Mouse (Mus musculus) forebrain, embryonic 12.5 days (tissue): Measurements from ENCODE around the gene Itgb4. TPM values are rescaled to one million over a fixed set of nuclear protein-coding genes. Genes with fewer than 3 reads are reported as not detected.

Source experiments
- ATAC-seq: fragments of 200-750 bp; cut with Nextera tagmentation; 2 replicates; pipeline ENCODE4 v1.8.0; 2017; ENCODE audit warnings: moderate TSS enrichment; ENCODE audit not compliant: low FRiP score
- H3K27ac ChIP-seq: fragments of 300-500 bp; sonication (generic); 2 replicates; pipeline ENCODE4 v1.5.1; 2016; ENCODE audit warnings: mild to moderate bottlenecking
- H3K27me3 ChIP-seq: fragments of 300-500 bp; sonication (generic); 2 replicates; pipeline ENCODE4 v1.6.1; 2016; ENCODE audit warnings: mild to moderate bottlenecking
- H3K36me3 ChIP-seq: fragments of 300-500 bp; sonication (generic); replicated peaks from 2 replicates; pipeline ENCODE4 v1.6.1; 2016; ENCODE audit warnings: mild to moderate bottlenecking
- H3K4me1 ChIP-seq: fragments of 300-500 bp; sonication (generic); 2 replicates; pipeline ENCODE4 v1.6.1; 2016
- H3K4me2 ChIP-seq: fragments of 300-500 bp; sonication (generic); 2 replicates; pipeline ENCODE4 v1.6.1; 2016; ENCODE audit warnings: mild to moderate bottlenecking, moderate library complexity
- H3K4me3 ChIP-seq: fragments of 300-500 bp; sonication (generic); replicated peaks from 2 replicates; pipeline ENCODE4 v1.5.1; 2016; ENCODE audit warnings: mild to moderate bottlenecking
- H3K9ac ChIP-seq: fragments of 300-500 bp; sonication (generic); 2 replicates; pipeline ENCODE4 v1.6.1; 2016; ENCODE audit warnings: mild to moderate bottlenecking
- H3K9me3 ChIP-seq: fragments of 300-500 bp; sonication (generic); 2 replicates; pipeline ENCODE4 v1.6.1; 2016
- WGBS: fragments of 180-500 bp; shearing (Covaris S2); methylation state at CpG from one replicate; pipeline ENCODE4 v1.1.7; 2016; 5-methylcytosine and 5-hydroxymethylcytosine counted together
- polyA plus RNA-seq: library from polyadenylated mRNA; unstranded; fragments of >200 nt; fragmentation: Nextera tagmentation; extraction: Ambion mirVana; gene quantifications from 2 replicates; pipeline ENCODE4 v1.2.1, GENCODE M21; 2016

Gene Itgb4
- polyA plus RNA-seq, 1 experiment from 2014 or later, result 1.0 TPM

DNA sequence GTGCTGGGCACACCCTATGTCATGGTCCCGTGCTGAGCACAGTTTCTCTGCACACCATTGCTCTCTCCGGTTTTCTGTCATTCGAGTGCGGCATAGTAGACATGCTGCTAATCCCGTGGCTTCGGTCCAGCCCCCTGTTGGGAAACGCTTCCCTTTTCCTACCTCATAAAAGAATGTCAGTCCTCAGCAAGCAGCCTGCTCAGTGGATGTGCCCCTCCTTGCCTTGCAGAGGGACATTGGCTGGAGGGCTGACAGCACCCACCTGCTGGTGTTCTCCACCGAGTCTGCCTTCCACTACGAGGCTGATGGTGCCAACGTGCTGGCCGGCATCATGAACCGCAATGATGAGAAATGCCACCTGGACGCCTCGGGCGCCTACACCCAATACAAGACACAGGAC lies 8.0 kb downstream of the Itgb4 start:
- Histone ChIP-seq H3K36me3 (no peaks in the 10 kb centered on the region), H3K4me3 (no peak overlapping the region), H3K9me3 (no peaks in the 10 kb centered on the region), H3K4me2 (no peak overlapping the region), H3K4me1 (no peaks in the 10 kb centered on the region), H3K9ac (no peak overlapping the region), H3K27me3 (peaks cover 21% of the 10 kb centered on the region), H3K27ac (no peak overlapping the region)
- 93% methylated on average over 15 of the region's 15 CpGs for WGBS
- ATAC-seq, result no peak

DNA sequence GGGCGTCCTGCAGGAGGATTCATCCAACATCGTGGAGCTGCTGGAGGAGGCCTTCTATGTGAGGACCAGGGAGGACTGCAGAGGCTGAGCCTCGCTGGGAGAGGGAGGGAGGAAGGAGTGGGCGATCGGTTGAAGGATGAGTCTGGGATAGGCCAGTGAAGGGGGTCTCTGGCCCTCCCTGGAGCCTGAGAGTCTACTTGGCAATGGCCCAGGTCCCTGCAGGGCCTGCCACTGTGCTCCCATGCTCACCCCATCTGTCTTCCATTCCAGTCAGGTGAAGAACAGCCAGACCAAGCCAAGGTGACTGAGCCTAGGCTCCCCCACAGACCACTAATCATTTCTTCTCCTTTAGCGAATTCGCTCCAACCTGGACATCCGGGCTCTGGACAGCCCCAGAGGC lies 8.8 kb downstream of the Itgb4 start:
- no peak overlapping the region for H3K27ac ChIP-seq
- no peak overlapping the region for H3K9ac ChIP-seq
- H3K9me3 ChIP-seq, result no peaks in the 10 kb centered on the region
- H3K36me3 ChIP-seq, result no peaks in the 10 kb centered on the region
- no peak overlapping the region for H3K4me3 ChIP-seq
- no peak overlapping the region for H3K4me2 ChIP-seq
- WGBS, result 87% methylated on average over 8 of the region's 8 CpGs
- H3K4me1 ChIP-seq, result no peaks in the 10 kb centered on the region
- no peak for ATAC-seq
- H3K27me3 ChIP-seq, result peaks cover 13% of the 10 kb centered on the region; the same call in 1 of the 2 replicates

DNA sequence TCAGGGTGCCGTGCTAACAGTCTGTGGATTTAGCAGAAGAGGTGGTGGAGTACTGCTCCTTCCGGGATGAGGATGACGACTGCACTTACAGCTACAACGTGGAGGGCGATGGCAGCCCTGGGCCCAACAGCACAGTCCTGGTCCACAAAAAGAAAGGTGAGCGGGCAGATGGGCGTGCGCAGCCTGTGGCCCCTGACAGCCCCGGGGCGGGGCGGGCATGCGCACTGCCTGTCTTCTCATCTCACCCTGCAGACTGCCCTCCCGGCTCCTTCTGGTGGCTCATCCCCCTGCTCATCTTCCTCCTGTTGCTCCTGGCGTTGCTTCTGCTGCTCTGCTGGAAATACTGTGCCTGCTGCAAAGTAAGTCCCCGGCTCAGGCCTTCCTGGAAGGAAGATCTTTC lies 15.2 kb downstream of the Itgb4 start:
- ATAC-seq, result no peak
- Histone ChIP-seq H3K9me3 (no peaks in the 10 kb centered on the region), H3K27ac (no peak overlapping the region), H3K4me1 (no peaks in the 10 kb centered on the region), H3K4me3 (no peak overlapping the region; the same call in 1 of the 2 replicates), H3K9ac (peak overlapping the region; percentile 12; the same call in 1 of the 2 replicates), H3K36me3 (no peaks in the 10 kb centered on the region), H3K27me3 (peaks cover 18% of the 10 kb centered on the region; the same call in 1 of the 2 replicates), H3K4me2 (peak overlapping the region; percentile 29)
- WGBS, result 39% methylated on average over 15 of the region's 15 CpGs

GRCm38 (mm10) chr11:115992098-115992497 lies 17.6 kb downstream of the Itgb4 start:
- H3K27me3 ChIP-seq, result peaks cover 12% of the 10 kb centered on the region; the same call in 1 of the 2 replicates
- no peaks in the 10 kb centered on the region for H3K36me3 ChIP-seq
- no peak overlapping the region for H3K27ac ChIP-seq
- ATAC-seq, result no peak
- H3K4me3 ChIP-seq, result no peak overlapping the region
- no peaks in the 10 kb centered on the region for H3K4me1 ChIP-seq
- no peaks in the 10 kb centered on the region for H3K9me3 ChIP-seq
- no peak overlapping the region for H3K9ac ChIP-seq
- H3K4me2 ChIP-seq, result no peak overlapping the region
- WGBS, result 76% methylated on average over 4 of the region's 4 CpGs

DNA sequence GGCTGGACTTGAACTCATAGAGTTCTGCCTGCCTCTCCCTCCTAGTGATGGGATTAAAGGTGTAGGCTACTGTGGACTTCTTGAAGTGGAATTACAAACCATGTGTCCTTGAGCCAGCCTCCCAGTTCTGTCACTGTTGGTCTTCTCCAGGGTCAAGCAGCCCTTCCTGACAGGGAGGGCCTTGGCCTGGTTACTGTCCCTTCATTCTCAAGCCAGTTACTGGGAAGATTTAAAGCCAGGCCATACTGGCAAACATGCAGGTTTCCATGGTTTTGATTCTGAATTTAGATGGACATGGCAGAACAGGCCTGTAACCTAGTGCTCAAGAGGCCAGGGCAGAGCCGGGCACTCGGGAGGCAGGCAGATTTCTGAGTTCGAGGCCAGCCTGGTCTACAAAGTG lies 20.7 kb downstream of the Itgb4 start:
- Histone ChIP-seq H3K4me3 (no peak overlapping the region), H3K9ac (no peak overlapping the region), H3K27me3 (peaks cover 8% of the 10 kb centered on the region; the same call in 1 of the 2 replicates), H3K4me1 (peaks cover 5% of the 10 kb centered on the region), H3K9me3 (no peaks in the 10 kb centered on the region), H3K4me2 (no peak overlapping the region), H3K36me3 (no peaks in the 10 kb centered on the region), H3K27ac (no peak overlapping the region)
- no peak for ATAC-seq
- 86% methylated on average over 3 of the region's 3 CpGs for WGBS

GRCm38 (mm10) chr11:115997047-115997446 lies 22.5 kb downstream of the Itgb4 start:
- WGBS, result 78% methylated on average over 4 of the region's 4 CpGs
- no peak overlapping the region for H3K4me2 ChIP-seq
- H3K4me1 ChIP-seq, result peaks cover 12% of the 10 kb centered on the region
- no peak overlapping the region for H3K4me3 ChIP-seq
- H3K36me3 ChIP-seq, result no peaks in the 10 kb centered on the region
- no peaks in the 10 kb centered on the region for H3K9me3 ChIP-seq
- ATAC-seq, result no peak
- H3K9ac ChIP-seq, result no peak overlapping the region
- H3K27ac ChIP-seq, result no peak overlapping the region
- H3K27me3 ChIP-seq, result peaks cover 9% of the 10 kb centered on the region; the same call in 1 of the 2 replicates

DNA sequence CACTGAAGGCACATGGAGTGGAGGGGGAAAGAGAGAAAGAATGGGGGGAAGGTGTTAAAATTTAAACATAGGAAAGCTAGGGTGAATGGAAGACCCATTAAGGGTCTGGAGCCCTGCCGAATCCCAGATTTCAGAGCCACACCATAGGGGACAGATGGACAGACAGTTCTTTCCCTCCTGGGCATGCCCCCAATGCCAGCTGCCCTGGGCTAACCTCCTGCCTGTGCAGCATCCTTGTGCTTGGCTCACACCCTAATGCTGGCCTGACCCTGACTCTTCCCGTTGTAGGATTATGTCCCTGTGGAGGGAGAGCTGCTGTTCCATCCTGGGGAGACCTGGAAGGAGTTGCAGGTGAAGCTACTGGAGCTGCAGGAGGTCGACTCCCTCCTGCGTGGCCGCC lies 23.2 kb downstream of the Itgb4 start:
- H3K9ac ChIP-seq, result 0 out of 2 replicates have a peak overlapping the region, but pooled peaks have one; percentile 17
- ATAC-seq, result no peak
- WGBS, result 64% methylated on average over 5 of the region's 5 CpGs
- peaks cover 9% of the 10 kb centered on the region; the same call in 1 of the 2 replicates for H3K27me3 ChIP-seq
- H3K9me3 ChIP-seq, result no peaks in the 10 kb centered on the region
- no peak overlapping the region for H3K27ac ChIP-seq
- no peak overlapping the region for H3K4me3 ChIP-seq
- no peak overlapping the region for H3K4me2 ChIP-seq
- peaks cover 12% of the 10 kb centered on the region for H3K4me1 ChIP-seq
- H3K36me3 ChIP-seq, result no peaks in the 10 kb centered on the region

GRCm38 (mm10) chr11:115999027-115999426 lies 24.5 kb downstream of the Itgb4 start:
- Histone ChIP-seq H3K36me3 (no peaks in the 10 kb centered on the region), H3K9me3 (0 out of 2 replicates have a peak, but pooled peaks cover 3% of the 10 kb centered on the region), H3K4me2 (no peak overlapping the region), H3K27ac (no peak overlapping the region), H3K4me3 (no peak overlapping the region), H3K9ac (no peak overlapping the region), H3K4me1 (peaks cover 12% of the 10 kb centered on the region), H3K27me3 (peaks cover 5% of the 10 kb centered on the region; the same call in 1 of the 2 replicates)
- WGBS, result 90% methylated on average over 7 of the region's 7 CpGs
- ATAC-seq, result no peak

GRCm38 (mm10) chr11:115999538-116000143 lies 25.1 kb downstream of the Itgb4 start:
- peaks cover 5% of the 10 kb centered on the region; the same call in 1 of the 2 replicates for H3K27me3 ChIP-seq
- 0 out of 2 replicates have a peak overlapping the region, but pooled peaks have one; percentile 17 for H3K4me2 ChIP-seq
- ATAC-seq, result no peak
- H3K4me1 ChIP-seq, result peaks cover 15% of the 10 kb centered on the region
- WGBS, result 24% methylated on average over 14 of the region's 14 CpGs
- no peaks in the 10 kb centered on the region for H3K36me3 ChIP-seq
- no peak overlapping the region for H3K4me3 ChIP-seq
- H3K27ac ChIP-seq, result no peak overlapping the region
- 0 out of 2 replicates have a peak, but pooled peaks cover 3% of the 10 kb centered on the region for H3K9me3 ChIP-seq
- no peak overlapping the region for H3K9ac ChIP-seq

- Histone ChIP-seq H3K4me3 (no peak overlapping the region), H3K27ac (no peak overlapping the region), H3K9me3 (0 out of 2 replicates have a peak, but pooled peaks cover 3% of the 10 kb centered on the region), H3K9ac (0 out of 2 replicates have a peak overlapping the region, but pooled peaks have one; percentile 12), H3K4me2 (no peak overlapping the region), H3K27me3 (peaks cover 5% of the 10 kb centered on the region; the same call in 1 of the 2 replicates), H3K4me1 (peaks cover 25% of the 10 kb centered on the region), H3K36me3 (no peaks in the 10 kb centered on the region)
- 18% methylated on average over 10 of the region's 10 CpGs for WGBS
- ATAC-seq, result no peak
These were observed 26.1 kb downstream of the Itgb4 start for GRCm38 (mm10) chr11:116000607-116001006.

DNA sequence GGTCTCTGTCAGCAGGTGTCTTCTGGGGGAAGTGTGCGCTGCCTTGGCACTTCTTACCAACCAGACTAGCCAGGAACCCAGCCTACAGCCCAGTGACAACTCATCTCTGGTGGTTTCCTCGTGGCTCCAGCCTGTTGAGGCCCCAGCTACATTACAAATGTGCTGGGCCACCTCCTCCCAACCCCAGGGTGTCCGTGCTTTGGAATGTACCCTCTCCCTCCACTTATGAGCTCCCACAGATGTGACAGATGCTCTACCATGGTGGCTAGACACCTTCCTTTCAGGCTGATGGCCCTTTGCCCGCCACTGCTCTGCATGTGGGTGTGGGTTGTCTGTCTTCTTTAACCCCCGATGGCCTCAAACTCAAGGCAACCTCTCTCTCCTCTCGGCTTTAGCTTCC lies 27.2 kb downstream of the Itgb4 start:
- Histone ChIP-seq H3K9ac (no peak overlapping the region), H3K4me1 (peaks cover 30% of the 10 kb centered on the region), H3K27ac (no peak overlapping the region), H3K9me3 (0 out of 2 replicates have a peak, but pooled peaks cover 3% of the 10 kb centered on the region), H3K27me3 (peaks cover 5% of the 10 kb centered on the region; the same call in 1 of the 2 replicates), H3K4me3 (no peak overlapping the region), H3K4me2 (no peak overlapping the region), H3K36me3 (no peaks in the 10 kb centered on the region)
- 77% methylated on average over 6 of the region's 6 CpGs for WGBS
- no peak for ATAC-seq

GRCm38 (mm10) chr11:116002894-116003293 lies 28.4 kb downstream of the Itgb4 start:
- H3K4me3 ChIP-seq, result no peak overlapping the region
- 0 out of 2 replicates have a peak, but pooled peaks cover 3% of the 10 kb centered on the region for H3K36me3 ChIP-seq
- H3K27me3 ChIP-seq, result peaks cover 5% of the 10 kb centered on the region; the same call in 1 of the 2 replicates
- H3K4me2 ChIP-seq, result no peak overlapping the region
- ATAC-seq, result no peak
- no peak overlapping the region for H3K9ac ChIP-seq
- H3K4me1 ChIP-seq, result peaks cover 30% of the 10 kb centered on the region
- 0 out of 2 replicates have a peak, but pooled peaks cover 3% of the 10 kb centered on the region for H3K9me3 ChIP-seq
- WGBS, result 88% methylated on average over 3 of the region's 3 CpGs
- H3K27ac ChIP-seq, result no peak overlapping the region
